Mouse (Mus musculus): ENCODE data around the gene Fig4.

Gene Fig4

GRCm38 (mm10) chr10:41302689-41303431, at the start of gene Fig4:
TSS of gene Fig4 (minus strand) at chr10:41303260.
- in situ Hi-C loops (cut with MboI, MseI) = loop anchor here (5.0 kb wide), 2 partner anchors 174 to 379 kb away; partner anchors contain the start of gene Mical1

DNA sequence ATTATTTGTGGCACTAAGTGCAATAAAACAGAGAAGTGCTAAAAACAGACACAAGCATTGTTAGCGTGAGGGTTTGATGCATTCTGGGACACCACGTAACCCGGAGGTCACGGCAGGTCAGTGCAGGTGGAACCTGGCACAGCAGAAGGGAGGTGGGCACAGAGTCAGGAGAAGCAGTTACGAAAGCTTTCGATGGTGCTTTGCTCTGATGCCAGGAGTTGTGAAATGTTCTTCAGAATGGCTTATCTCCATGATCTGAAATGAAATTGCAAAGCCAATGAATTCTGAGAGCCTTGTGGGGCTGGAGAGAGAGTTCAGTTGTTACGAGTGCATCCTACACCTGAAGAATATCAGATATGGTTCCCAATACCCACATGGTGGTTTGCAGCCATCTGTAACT, 38.3 kb upstream of the Fig4 start:
- in situ Hi-C loops (cut with MboI, MseI) = no loop called here

DNA sequence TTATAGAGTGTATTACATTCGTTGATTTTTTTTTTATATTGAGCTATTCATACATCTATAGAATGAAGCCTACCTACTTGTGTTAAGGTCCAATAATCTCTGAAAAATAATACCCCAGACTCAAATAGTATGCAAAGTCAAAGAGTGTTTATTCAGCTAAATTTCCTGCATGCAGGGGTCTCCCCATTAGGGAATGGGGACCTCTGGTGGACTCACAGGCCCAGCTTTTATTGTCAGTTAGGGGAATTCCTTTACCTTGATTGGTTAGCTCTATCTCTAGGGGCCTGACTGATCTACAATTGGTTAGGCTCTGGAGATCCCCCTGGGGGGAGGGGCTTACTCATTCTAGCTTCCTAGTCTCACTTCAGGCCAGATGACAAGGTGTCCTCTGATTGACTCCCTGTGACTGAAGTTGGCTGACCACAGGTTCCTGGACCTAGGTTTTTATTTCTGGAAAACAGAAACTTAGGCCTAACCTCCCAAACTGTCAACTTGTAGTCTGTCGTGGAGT, 29.5 kb upstream of the Fig4 start:
- in situ Hi-C loops (cut with MboI, MseI) = no loop called here

GRCm38 (mm10) chr10:41315866-41316265, 12.8 kb upstream of the Fig4 start:
- in situ Hi-C loops (cut with MboI, MseI) = no loop called here

DNA sequence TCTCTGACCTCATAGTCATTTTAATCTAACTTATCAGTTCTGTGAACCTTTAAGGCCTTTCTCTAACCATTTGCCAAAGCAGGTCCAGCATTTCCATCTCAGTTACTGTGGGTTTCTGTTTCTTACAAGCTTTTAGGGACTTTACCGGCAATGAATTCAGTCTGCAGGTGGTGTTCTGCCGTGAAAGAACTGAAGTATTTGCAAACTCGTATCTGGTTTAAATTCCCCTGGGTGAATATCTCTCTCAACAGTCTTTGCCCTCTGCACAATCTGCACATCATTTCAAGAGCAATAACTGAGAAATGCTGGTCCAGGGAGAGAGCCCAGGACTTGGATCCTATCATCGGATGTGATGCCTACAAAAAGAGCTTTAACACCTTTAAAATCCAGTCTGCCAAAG, 5.1 kb upstream of the Fig4 start:
- in situ Hi-C loops (cut with MboI, MseI) = no loop called here

DNA sequence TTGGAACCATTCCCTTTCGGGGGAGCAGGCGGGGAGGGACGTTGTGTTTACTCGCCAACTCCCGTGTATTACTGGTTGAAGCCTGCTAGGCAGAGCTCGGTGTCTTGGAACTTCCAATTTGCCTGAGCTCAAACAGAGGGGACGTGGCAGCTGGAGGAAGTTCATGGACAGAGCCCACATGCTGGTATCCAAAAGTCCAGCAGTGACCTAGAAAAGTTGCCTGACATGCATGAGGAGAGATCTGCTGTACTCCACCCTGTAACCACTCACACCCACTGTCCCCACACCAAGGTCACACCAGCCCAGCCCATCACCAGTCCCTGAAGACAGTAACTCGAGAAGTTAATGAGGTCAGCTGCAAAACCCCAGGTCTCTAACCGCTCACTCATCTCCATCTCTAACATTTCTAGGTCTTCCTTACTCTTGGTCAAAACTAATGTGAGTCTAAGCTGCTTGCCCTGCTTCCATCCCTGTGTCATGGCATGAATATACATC, 1.9 kb upstream of the Fig4 start:
- in situ Hi-C loops (cut with MboI, MseI) = loop anchor here (5.0 kb wide), 2 partner anchors 172 to 377 kb away; partner anchors contain the start of gene Mical1

DNA sequence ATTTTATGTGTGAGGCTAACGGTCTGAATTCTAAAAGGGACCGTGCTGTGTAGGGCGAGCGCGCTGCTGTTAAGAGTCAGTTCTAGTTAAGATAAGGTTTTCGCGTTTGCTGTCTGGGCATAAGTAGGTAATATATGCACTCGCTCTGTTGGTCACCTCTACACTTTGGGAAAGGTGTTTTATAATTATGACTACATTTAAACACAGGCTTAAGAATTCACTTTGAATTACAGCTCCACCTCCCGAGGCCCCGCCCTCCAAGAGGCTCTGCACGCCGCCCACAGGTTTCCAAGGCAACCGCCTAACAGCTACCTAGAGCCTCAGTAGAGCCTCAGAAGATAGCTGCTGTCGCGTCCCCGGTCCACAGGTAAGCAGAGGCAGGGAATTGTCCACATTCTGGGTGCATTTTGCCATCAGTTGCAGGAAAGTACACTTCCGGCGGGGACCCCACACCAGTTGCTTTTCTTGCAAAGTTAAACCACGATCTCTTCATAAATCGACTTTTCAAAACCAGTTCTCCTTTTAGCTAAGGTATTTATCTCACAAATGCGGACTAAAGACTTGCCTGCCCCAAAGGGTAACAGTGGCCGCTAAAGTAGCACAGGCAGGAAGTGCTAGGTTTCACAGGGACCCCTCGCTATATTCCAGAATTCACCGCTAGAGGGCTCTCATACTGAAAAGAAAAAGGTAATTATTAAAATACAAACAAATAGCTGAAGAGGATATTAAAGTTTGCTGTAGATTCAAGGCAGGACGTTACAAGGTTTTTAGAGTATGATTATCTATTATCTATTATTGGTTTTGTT, 782 bp upstream of the Fig4 start, which contains the start of gene Ak9:
Gene Ak9 (plus strand): TSS at position 342 of the 806 bp plus-strand sequence.
- in situ Hi-C loops (cut with MboI, MseI) = loop anchor here (5.0 kb wide), 2 partner anchors 173 to 378 kb away; partner anchors contain the start of gene Mical1

DNA sequence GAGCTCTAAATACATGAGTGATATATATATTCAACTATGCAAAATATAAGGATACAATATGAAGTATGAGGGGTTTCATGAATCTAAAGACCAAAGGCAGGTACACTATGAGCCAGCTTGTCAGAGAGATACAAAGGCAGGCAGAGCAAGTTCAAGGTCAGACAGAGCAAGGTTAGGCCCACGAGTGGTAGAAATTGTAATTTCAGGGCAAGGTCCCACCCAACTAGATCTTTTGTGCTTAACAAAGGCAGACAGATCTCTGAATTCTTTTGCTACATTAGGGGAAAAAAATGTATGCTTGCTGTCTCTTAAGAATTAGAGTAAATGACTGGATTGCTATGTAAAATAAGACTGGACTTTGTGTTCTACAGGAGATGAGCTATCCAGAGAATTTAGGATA, 2.9 kb downstream of the Fig4 start:
- in situ Hi-C loops (cut with MboI, MseI) = loop anchor here (5.0 kb wide), 2 partner anchors 177 to 382 kb away; partner anchors contain the start of gene Mical1

- in situ Hi-C loops (cut with MboI, MseI) = no loop called here
Measured at GRCm38 (mm10) chr10:41295145-41295544, 7.9 kb downstream of the Fig4 start.

- in situ Hi-C loops (cut with MboI, MseI) = loop anchor here (5.0 kb wide), 1 partner anchor 277 kb away; no protein-coding TSS in a partner anchor
Measured at GRCm38 (mm10) chr10:41294734-41295133, 8.3 kb downstream of the Fig4 start.

- in situ Hi-C loops (cut with MboI, MseI) = loop anchor here (5.0 kb wide), 1 partner anchor 276 kb away; no protein-coding TSS in a partner anchor
Measured at GRCm38 (mm10) chr10:41293019-41293418, 10.0 kb downstream of the Fig4 start.

- in situ Hi-C loops (cut with MboI, MseI) = loop anchor here (5.0 kb wide), 1 partner anchor 274 kb away; no protein-coding TSS in a partner anchor
Measured at GRCm38 (mm10) chr10:41291021-41291420, 12.0 kb downstream of the Fig4 start.

GRCm38 (mm10) chr10:41288771-41289415, 14.2 kb downstream of the Fig4 start:
- in situ Hi-C loops (cut with MboI, MseI) = no loop called here

GRCm38 (mm10) chr10:41288074-41288473, 15.0 kb downstream of the Fig4 start:
- in situ Hi-C loops (cut with MboI, MseI) = no loop called here

DNA sequence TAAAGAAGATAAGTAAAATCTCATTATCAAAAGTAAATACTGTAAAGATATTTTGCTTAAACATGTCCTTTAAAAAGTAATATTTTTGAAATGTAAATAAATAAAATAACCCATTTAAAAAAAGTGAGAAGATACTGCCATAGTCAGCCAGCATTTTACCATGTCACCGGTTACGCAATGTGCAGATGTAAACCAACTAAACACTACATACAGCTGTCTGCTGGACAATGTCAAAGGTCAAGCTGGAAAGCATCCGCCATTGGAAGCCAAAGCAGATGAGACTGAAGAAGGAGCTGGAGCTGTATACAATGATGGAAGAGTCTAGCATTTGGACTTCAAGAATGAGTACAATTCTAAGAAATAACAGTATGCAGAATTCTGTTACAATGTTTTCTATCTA, 15.4 kb downstream of the Fig4 start:
- in situ Hi-C loops (cut with MboI, MseI) = no loop called here

DNA sequence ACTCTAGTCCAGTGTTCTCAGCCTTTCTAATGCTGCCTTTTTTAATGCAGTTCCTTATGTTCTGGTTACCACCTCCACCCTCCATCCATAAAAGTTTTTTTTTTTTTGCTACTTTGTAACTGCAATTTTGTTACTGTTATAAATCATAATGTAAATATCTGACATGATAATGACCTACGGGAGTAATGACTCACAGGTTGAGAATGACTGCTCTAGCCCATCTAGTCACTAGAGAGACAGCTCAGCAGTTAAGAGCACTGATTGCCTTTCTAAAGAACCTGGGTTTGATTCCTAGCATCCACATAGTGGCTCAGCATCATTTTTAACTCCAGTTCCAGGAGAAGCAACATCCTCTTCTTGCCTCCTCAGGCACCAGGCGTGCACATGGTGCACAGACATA, 21.0 kb downstream of the Fig4 start:
- in situ Hi-C loops (cut with MboI, MseI) = no loop called here

GRCm38 (mm10) chr10:41280796-41281195, 22.3 kb downstream of the Fig4 start:
- in situ Hi-C loops (cut with MboI, MseI) = no loop called here

- in situ Hi-C loops (cut with MboI, MseI) = no loop called here
Measured at GRCm38 (mm10) chr10:41280177-41280576, 22.9 kb downstream of the Fig4 start.

DNA sequence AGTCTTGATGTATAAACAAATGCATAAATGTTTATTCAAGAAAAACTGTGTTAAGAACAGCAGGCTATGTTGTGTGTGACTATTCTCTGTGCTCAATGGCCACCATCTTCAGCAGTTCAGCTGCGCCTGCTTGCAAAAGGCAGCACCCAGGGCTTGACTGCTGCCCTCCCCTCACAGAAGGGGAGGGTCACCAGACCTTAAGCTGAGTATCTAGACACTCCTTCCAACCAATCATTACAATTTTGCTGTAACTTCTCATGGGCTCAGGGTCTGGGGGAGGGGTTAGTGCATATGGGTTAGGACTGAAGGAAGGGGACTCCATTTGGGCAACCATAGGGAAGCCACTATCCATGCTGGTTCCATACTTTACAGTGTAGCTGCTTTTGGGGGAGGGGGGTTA, 24.3 kb downstream of the Fig4 start:
- in situ Hi-C loops (cut with MboI, MseI) = loop anchor here (10.0 kb wide), 1 partner anchor 624 kb away; no protein-coding TSS in a partner anchor

DNA sequence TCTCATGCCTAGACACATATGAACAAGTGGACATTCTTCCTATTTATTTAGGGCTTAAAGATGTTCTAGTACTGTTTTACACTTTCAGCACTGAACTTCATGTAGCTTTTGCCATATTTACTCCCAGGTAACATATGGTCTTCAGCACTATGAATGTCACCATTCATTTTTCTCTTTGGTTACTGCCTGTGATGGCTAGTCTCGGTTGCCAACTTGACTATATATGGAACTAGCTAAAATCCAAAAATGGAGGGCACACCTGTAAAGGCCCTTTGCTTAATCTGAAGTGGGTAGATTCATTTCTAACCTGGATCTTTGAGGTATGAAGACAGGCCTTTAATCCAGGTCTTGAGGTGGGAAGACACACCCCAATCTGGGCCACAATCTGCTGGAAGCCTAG, 28.2 kb downstream of the Fig4 start:
- in situ Hi-C loops (cut with MboI, MseI) = loop anchor here (10.0 kb wide), 1 partner anchor 620 kb away; no protein-coding TSS in a partner anchor

- in situ Hi-C loops (cut with MboI, MseI) = loop anchor here (10.0 kb wide), 1 partner anchor 617 kb away; no protein-coding TSS in a partner anchor
Measured at GRCm38 (mm10) chr10:41271860-41272259, 31.2 kb downstream of the Fig4 start.
